Comparison of ENCODE assay signal across 12 mouse cellular contexts in genomic region chr9:59033492-59033891, GRCm38 (mm10). TPM values are rescaled to one million over a fixed set of nuclear protein-coding genes. Genes with fewer than 3 reads are reported as not detected.
A peak's percentile ranks its signal among the peaks of the same experiment; 100 is the strongest.
DNase-seq lines count a peak whose midpoint lies in the region; ATAC-seq and TF ChIP-seq lines count a peak whose summit lies in the region.
"Had no signal": no experiment of that assay in that cellular context is flagged by ENCODE, and none has a peak within 500 bp of the region (broad histone marks: within the 10 kb centered on the region; RNA-seq: fewer than 3 reads in every experiment).

No protein-coding gene starts in this region.

- peaks cover 13% of the 10 kb centered on the region; the same call in 1 of the 2 replicates for H3K4me1 ChIP-seq in kidney, embryonic 14.5 days (ENCODE audit: control insufficient read depth, insufficient read depth, low read length)
- H3K4me1 ChIP-seq in kidney, embryonic 16.5 days (ENCODE audit: insufficient read depth, low read length) = peaks cover 17% of the 10 kb centered on the region
- peaks cover 0 to 7% of the 10 kb centered on the region in 2 experiments; a peak in 1 of 4 replicates for H3K4me1 ChIP-seq in ES-E14 (ENCODE audit: control insufficient read depth in 2 of 2, insufficient read depth in 2 of 2, low read length in 2 of 2, poor library complexity in 1 of 2)
- peaks cover 12% of the 10 kb centered on the region for H3K4me1 ChIP-seq in embryonic facial prominence, embryonic 15.5 days
- peaks cover 18% of the 10 kb centered on the region for H3K4me1 ChIP-seq in midbrain, embryonic 12.5 days

- H3K36me3 ChIP-seq in kidney, embryonic 14.5 days (ENCODE audit: control insufficient read depth, insufficient read depth, low read length) = no peaks in the 10 kb centered on the region
- H3K36me3 ChIP-seq in kidney, embryonic 16.5 days (ENCODE audit: insufficient read depth, low read length) = no peaks in the 10 kb centered on the region; the same call in 1 of the 2 replicates
- H3K36me3 ChIP-seq in ES-E14 (ENCODE audit: control insufficient read depth, insufficient read depth, low read length, poor library complexity, severe bottlenecking) = no peaks in the 10 kb centered on the region
- no peaks in the 10 kb centered on the region for H3K36me3 ChIP-seq in embryonic facial prominence, embryonic 15.5 days
- H3K36me3 ChIP-seq in midbrain, embryonic 12.5 days = 0 out of 2 replicates have a peak, but pooled peaks cover 4% of the 10 kb centered on the region

- no peak for ATAC-seq in kidney, embryonic 14.5 days (ENCODE audit: low FRiP score, low TSS enrichment)
- no peak for ATAC-seq in kidney, embryonic 16.5 days (ENCODE audit: low FRiP score, low TSS enrichment)
- ATAC-seq in embryonic facial prominence, embryonic 15.5 days (ENCODE audit: insufficient number of reproducible peaks, low FRiP score, low TSS enrichment, low read depth) = no peak
- no peak for ATAC-seq in midbrain, embryonic 12.5 days (ENCODE audit: low FRiP score, low read depth)
- ATAC-seq in erythroid progenitor cell, adult 5-6 weeks (replicated peaks; ENCODE audit: low FRiP score, poor library complexity, severe bottlenecking) = no peak

- in situ Hi-C loops in ES-E14 (cut with MboI; ENCODE audit: low sequenced_read_pairs in 2 of 2, unreplicated experiment in 2 of 2) = no loop called here

- H3K4me2 ChIP-seq in kidney, embryonic 14.5 days (replicated peaks; ENCODE audit: low read depth, low read length) = peak overlapping the region; percentile 49; the same call in 1 of the 2 replicates
- no peak overlapping the region for H3K4me2 ChIP-seq in kidney, embryonic 16.5 days (replicated peaks; ENCODE audit: low read depth, low read length)
- H3K4me2 ChIP-seq in embryonic facial prominence, embryonic 15.5 days (replicated peaks) = 0 out of 2 replicates have a peak overlapping the region, but pooled peaks have one; percentile 22
- H3K4me2 ChIP-seq in midbrain, embryonic 12.5 days (replicated peaks) = peak overlapping the region; percentile 41

- no peak for DNase-seq in ES-E14 (ENCODE audit: low read depth, low spot score)
- no peak for DNase-seq in adrenal gland, postnatal 4 days (ENCODE audit: low spot score in 2 of 2)
- DNase-seq in adrenal gland, adult 2 months = no peak
- DNase-seq: cerebellum, postnatal 25 days; gastrocnemius, postnatal 14 days; kidney, postnatal 36 days had no signal

- 47% methylated on average over 3 of the region's 3 CpGs for WGBS in kidney, embryonic 14.5 days
- WGBS in kidney, embryonic 16.5 days = 58% methylated on average over 3 of the region's 3 CpGs
- WGBS in embryonic facial prominence, embryonic 15.5 days = 49% methylated on average over 3 of the region's 3 CpGs
- WGBS in midbrain, embryonic 12.5 days = 63% methylated on average over 3 of the region's 3 CpGs

- H3K27ac ChIP-seq in kidney, embryonic 14.5 days (ENCODE audit: low read depth, low read length) = no peak overlapping the region
- no peak overlapping the region for H3K27ac ChIP-seq in kidney, embryonic 16.5 days (ENCODE audit: low read length)
- H3K27ac ChIP-seq in ES-E14 (ENCODE audit: insufficient read depth, low read depth, low read length, poor library complexity, severe bottlenecking) = no peak overlapping the region
- H3K27ac ChIP-seq in embryonic facial prominence, embryonic 15.5 days (replicated peaks) = no peak overlapping the region
- no peak overlapping the region for H3K27ac ChIP-seq in midbrain, embryonic 12.5 days (replicated peaks)

- H3K9ac ChIP-seq in kidney, embryonic 14.5 days (ENCODE audit: low read depth, low read length) = no peak overlapping the region
- H3K9ac ChIP-seq in kidney, embryonic 16.5 days (replicated peaks; ENCODE audit: low read length) = no peak overlapping the region
- no peak overlapping the region for H3K9ac ChIP-seq in ES-E14 (ENCODE audit: insufficient read depth, low read depth, low read length, poor library complexity, severe bottlenecking)
- no peak overlapping the region for H3K9ac ChIP-seq in embryonic facial prominence, embryonic 15.5 days
- H3K9ac ChIP-seq in midbrain, embryonic 12.5 days (replicated peaks) = no peak overlapping the region

- peaks cover 3% of the 10 kb centered on the region; the same call in 1 of the 2 replicates for H3K9me3 ChIP-seq in kidney, embryonic 14.5 days (ENCODE audit: control insufficient read depth, low read length)
- peaks cover 6% of the 10 kb centered on the region; the same call in 1 of the 2 replicates for H3K9me3 ChIP-seq in kidney, embryonic 16.5 days (ENCODE audit: low read length)
- H3K9me3 ChIP-seq in ES-E14 (ENCODE audit: control insufficient read depth, insufficient read depth, low read depth, low read length) = no peaks in the 10 kb centered on the region
- H3K9me3 ChIP-seq in embryonic facial prominence, embryonic 15.5 days (replicated peaks) = no peaks in the 10 kb centered on the region
- 0 out of 2 replicates have a peak, but pooled peaks cover 2% of the 10 kb centered on the region for H3K9me3 ChIP-seq in midbrain, embryonic 12.5 days

- no peaks in the 10 kb centered on the region for H3K27me3 ChIP-seq in kidney, embryonic 14.5 days (ENCODE audit: control insufficient read depth, insufficient read depth, low read length)
- no peaks in the 10 kb centered on the region for H3K27me3 ChIP-seq in kidney, embryonic 16.5 days (ENCODE audit: insufficient read depth, low read length)
- H3K27me3 ChIP-seq in embryonic facial prominence, embryonic 15.5 days = no peaks in the 10 kb centered on the region
- no peaks in the 10 kb centered on the region for H3K27me3 ChIP-seq in midbrain, embryonic 12.5 days

- no peak overlapping the region for H3K4me3 ChIP-seq in kidney, embryonic 14.5 days (ENCODE audit: low read length)
- H3K4me3 ChIP-seq in kidney, embryonic 16.5 days (ENCODE audit: low read length) = no peak overlapping the region
- H3K4me3 ChIP-seq in ES-E14 (ENCODE audit: insufficient read depth in 1 of 2, low read depth in 1 of 2, low read length in 2 of 2, poor library complexity in 1 of 2, severe bottlenecking in 1 of 2) = no peak overlapping the region
- 0 out of 2 replicates have a peak overlapping the region, but pooled peaks have one; percentile 11 for H3K4me3 ChIP-seq in embryonic facial prominence, embryonic 15.5 days (replicated peaks)
- no peak overlapping the region for H3K4me3 ChIP-seq in midbrain, embryonic 12.5 days
- H3K4me3 ChIP-seq: erythroblast, embryonic 14.5 days had no signal

TF ChIP-seq in ES-E14, 5 proteins besides CTCF, POLR2A, EP300 and RAD21:
- no peak for TF ChIP-seq ZNF384 (IDR thresholded peaks at IDR 0.05; ENCODE audit: low read depth, low read length)
- TF ChIP-seq MAFK (IDR thresholded peaks at IDR 0.05; ENCODE audit: insufficient read depth, low read depth, low read length) = peak; percentile 83
- no peak for TF ChIP-seq ZC3H11A (IDR thresholded peaks at IDR 0.05; ENCODE audit: borderline replicate concordance, low read depth, low read length)
- TF ChIP-seq HCFC1 (IDR thresholded peaks at IDR 0.05; ENCODE audit: borderline replicate concordance, insufficient read depth, low read length) = no peak
- TF ChIP-seq CHD2 (IDR thresholded peaks at IDR 0.05; ENCODE audit: low read depth, low read length) = no peak

RNA-seq across cellular contexts. Expression of gene Neo1, which starts 2.7 kb away (rescaled TPM):
- 26.4 and 49.6 TPM in 2 replicates for polyA plus RNA-seq in kidney, embryonic 14.5 days (2014; fragmentation: Nextera tagmentation; extraction: Ambion mirVana)
- polyA plus RNA-seq in kidney, embryonic 16.5 days (2015; fragmentation: Nextera tagmentation; extraction: Ambion mirVana) = 31.5 and 33.2 TPM in 2 replicates
- 35.7 and 43.7 TPM in 2 replicates for total RNA-seq in ES-E14 (2012; rRNA removed)
- 34.3 and 38.7 TPM in 2 replicates for polyA plus RNA-seq in embryonic facial prominence, embryonic 15.5 days (2015; fragmentation: Nextera tagmentation; extraction: Ambion mirVana)
- 52.7 and 58.6 TPM in 2 replicates for polyA plus RNA-seq in midbrain, embryonic 12.5 days (2016; fragmentation: Nextera tagmentation; extraction: Ambion mirVana)
- total RNA-seq in adrenal gland, postnatal 4 days (2021) = 10 to 100 TPM; 93.1 to 95.7 TPM
- total RNA-seq in adrenal gland, adult 2 months (2021) = 10 to 100 TPM; 46.6 to 65.6 TPM
- polyA plus RNA-seq in adrenal gland, adult 2 months (2012; rRNA removed) = 24.3 and 26.1 TPM in 2 replicates
- not detected in 2 replicates for total RNA-seq in erythroid progenitor cell, adult 5-6 weeks (2015; ENCODE audit: low replicate concordance)
- not detected in 2 replicates for total RNA-seq in erythroid progenitor cell, adult 5-6 weeks (2017; ENCODE audit: low replicate concordance)
- polyA plus RNA-seq: erythroblast, embryonic 14.5 days had no signal
